ENCODE assay signal across 8 mouse cellular contexts in genomic region chr16:35154245-35154640, GRCm38 (mm10). TPM values are rescaled to one million over a fixed set of nuclear protein-coding genes. Genes with fewer than 3 reads are reported as not detected.
DNase-seq lines count a peak whose midpoint lies in the region; ATAC-seq lines count a peak whose summit lies in the region.

No protein-coding gene starts in this region.

- peaks cover 67% of the 10 kb centered on the region for H3K27me3 ChIP-seq in forebrain, embryonic 12.5 days
- peaks cover 29% of the 10 kb centered on the region for H3K27me3 ChIP-seq in hindbrain, embryonic 14.5 days (ENCODE audit: control insufficient read depth, insufficient read depth, low read length)
- peaks cover 75% of the 10 kb centered on the region for H3K27me3 ChIP-seq in limb, embryonic 13.5 days

- peak overlapping the region; percentile 78; the same call in 1 of the 2 replicates for H3K27ac ChIP-seq in forebrain, embryonic 12.5 days
- peak overlapping the region; percentile 91 for H3K27ac ChIP-seq in hindbrain, embryonic 14.5 days
- peak overlapping the region; percentile 15; the same call in 1 of the 2 replicates for H3K27ac ChIP-seq in limb, embryonic 13.5 days

- no peaks in the 10 kb centered on the region for H3K9me3 ChIP-seq in forebrain, embryonic 12.5 days
- H3K9me3 ChIP-seq in hindbrain, embryonic 14.5 days (ENCODE audit: control insufficient read depth, low read length) = no peaks in the 10 kb centered on the region
- no peaks in the 10 kb centered on the region for H3K9me3 ChIP-seq in limb, embryonic 13.5 days

- H3K4me3 ChIP-seq in forebrain, embryonic 12.5 days (replicated peaks) = peak overlapping the region; percentile 73
- H3K4me3 ChIP-seq in hindbrain, embryonic 14.5 days (replicated peaks; ENCODE audit: low read length) = peak overlapping the region; percentile 80
- H3K4me3 ChIP-seq in limb, embryonic 13.5 days = peak overlapping the region; percentile 76

- under 1% methylated on average over 29 of the region's 29 CpGs for WGBS in forebrain, embryonic 12.5 days
- WGBS in hindbrain, embryonic 14.5 days = under 1% methylated on average over 29 of the region's 29 CpGs
- 1% methylated on average over 29 of the region's 29 CpGs for WGBS in limb, embryonic 13.5 days

- peak overlapping the region; percentile 80 for H3K9ac ChIP-seq in forebrain, embryonic 12.5 days
- peak overlapping the region; percentile 92 for H3K9ac ChIP-seq in hindbrain, embryonic 14.5 days
- peak overlapping the region; percentile 84 for H3K9ac ChIP-seq in limb, embryonic 13.5 days

- ATAC-seq in cerebellum, adult (ENCODE audit: insufficient number of reproducible peaks, low FRiP score, low TSS enrichment) = peak; percentile 67
- ATAC-seq in forebrain, embryonic 12.5 days (ENCODE audit: low FRiP score) = peak; percentile 76
- ATAC-seq in hindbrain, embryonic 14.5 days (ENCODE audit: low FRiP score) = peak; percentile 79
- ATAC-seq in limb, embryonic 13.5 days (ENCODE audit: low FRiP score, low read depth) = peak; percentile 63

- intact Hi-C loops in gastrocnemius, postnatal 36 days (cut with DNase I) = no loop called here

- no peaks in the 10 kb centered on the region for H3K36me3 ChIP-seq in forebrain, embryonic 12.5 days (replicated peaks)
- H3K36me3 ChIP-seq in hindbrain, embryonic 14.5 days (replicated peaks; ENCODE audit: control insufficient read depth, insufficient read depth) = no peaks in the 10 kb centered on the region
- H3K36me3 ChIP-seq in limb, embryonic 13.5 days = no peaks in the 10 kb centered on the region

- peaks cover 34% of the 10 kb centered on the region for H3K4me1 ChIP-seq in forebrain, embryonic 12.5 days
- peaks cover 47% of the 10 kb centered on the region for H3K4me1 ChIP-seq in hindbrain, embryonic 14.5 days (replicated peaks; ENCODE audit: control insufficient read depth, insufficient read depth, low read length)
- H3K4me1 ChIP-seq in limb, embryonic 13.5 days = peaks cover 28% of the 10 kb centered on the region

- peak; percentile 18 for DNase-seq in gastrocnemius, adult 18-20 months (ENCODE audit: low spot score)
- DNase-seq in gastrocnemius, postnatal 36 days = no peak
- peak; percentile 73 for DNase-seq in hindbrain, embryonic 14.5 days (ENCODE audit: low spot score)
- DNase-seq in neural tube, embryonic 10.5 days (ENCODE audit: extremely low spot score, low spot score) = peak; percentile 68
- DNase-seq in spleen, postnatal 14 days (ENCODE audit: low spot score in 2 of 2) = no peak

- peak overlapping the region; percentile 98 for H3K4me2 ChIP-seq in forebrain, embryonic 12.5 days
- H3K4me2 ChIP-seq in hindbrain, embryonic 14.5 days (replicated peaks) = peak overlapping the region; percentile 68
- H3K4me2 ChIP-seq in limb, embryonic 13.5 days (replicated peaks) = peak overlapping the region; percentile 94

RNA-seq across cellular contexts. Expression of gene Adcy5, which starts 0.4 kb away (rescaled TPM):
- total RNA-seq in gastrocnemius, adult 18-20 months (2021) = 1 to 10 TPM; 1.9 TPM
- total RNA-seq in gastrocnemius, postnatal 36 days (2021) = 1 to 10 TPM; 1.8 to 1.9 TPM
- 2.5 and 2.8 TPM in 2 replicates for polyA plus RNA-seq in forebrain, embryonic 12.5 days (2016; fragmentation: Nextera tagmentation; extraction: Ambion mirVana)
- 7.9 and 9.0 TPM in 2 replicates for polyA plus RNA-seq in hindbrain, embryonic 14.5 days (2014; fragmentation: Nextera tagmentation; extraction: Ambion mirVana)
- 2.3 and 2.6 TPM in 2 replicates for polyA plus RNA-seq in limb, embryonic 13.5 days (2015; fragmentation: Nextera tagmentation; extraction: Ambion mirVana)

Comparison
In these comparisons a context has a peak if more than half of its experiments do, and no peak if none do; other contexts are left out.
1. DNase-seq: peak in gastrocnemius, adult 18-20 months (single experiment), hindbrain, embryonic 14.5 days (single experiment) and neural tube, embryonic 10.5 days (single experiment); none in gastrocnemius, postnatal 36 days (0 of 2) and spleen, postnatal 14 days (0 of 2).
2. H3K27ac ChIP-seq: peak in every context shown above with its lines; median percentile 91 in hindbrain, embryonic 14.5 days; 78 in forebrain, embryonic 12.5 days; 15 in limb, embryonic 13.5 days.
3. Peak in every context shown above with its lines, with median percentiles within 50 percentile points of each other: ATAC-seq, H3K4me2 ChIP-seq, H3K4me3 ChIP-seq and H3K9ac ChIP-seq.